Mouse (Mus musculus) G1E (cell line): ENCODE measurements at regions not wholly inside any gene's neighbourhood (a gene's known extent, or its start where the extent isn't known, plus 50 kb on each side); places are given as distances from the start of the nearest gene placed in this dataset.

Source experiments
- ATAC-seq: 2 replicates; pipeline ENCODE4 v1.8.0; 2016; ENCODE audit warnings: mild to moderate bottlenecking; ENCODE audit not compliant: insufficient number of reproducible peaks, poor library complexity, low FRiP score, severe bottlenecking; ENCODE audit errors: extremely low read depth
- DNase-seq: peaks from one replicate; pipeline ENCODE4 v3.0.0; 2012; ENCODE audit warnings: low spot score
- H3K27me3 ChIP-seq: 2 replicates; pipeline ENCODE4 v1.6.1; 2012; ENCODE audit warnings: mild to moderate bottlenecking, low read length, inconsistent platforms; ENCODE audit not compliant: insufficient read depth
- H3K36me3 ChIP-seq: replicated peaks from 2 replicates; pipeline ENCODE3; 2012; ENCODE audit warnings: mild to moderate bottlenecking, inconsistent platforms
- H3K4me1 ChIP-seq: 2 replicates; pipeline ENCODE4 v1.6.1; 2012; ENCODE audit warnings: low read depth, low read length, inconsistent platforms, mixed read lengths; ENCODE audit not compliant: insufficient read depth
- H3K4me3 ChIP-seq: 2 replicates; pipeline ENCODE4 v1.5.1; 2012; ENCODE audit warnings: low read depth, mild to moderate bottlenecking, inconsistent platforms, low read length, moderate library complexity, mixed read lengths
- H3K9me3 ChIP-seq: replicated peaks from 2 replicates; pipeline ENCODE4 v1.6.1; 2012; ENCODE audit warnings: inconsistent platforms
- CTCF ChIP-seq: IDR thresholded peaks from 2 replicates; pipeline ENCODE4 v1.5.1; 2012; ENCODE audit warnings: low read depth, low read length, inconsistent platforms, mixed read lengths
- GATA1 ChIP-seq: IDR thresholded peaks from 2 replicates; pipeline ENCODE4 v1.6.1; 2012; ENCODE audit warnings: borderline replicate concordance, low read length, inconsistent platforms, mixed read lengths
- GATA2 ChIP-seq: IDR thresholded peaks from 2 replicates; pipeline ENCODE4 v1.6.1; 2012; ENCODE audit warnings: low read depth, low read length, inconsistent platforms, borderline replicate concordance
- POLR2AphosphoS5 ChIP-seq: IDR thresholded peaks from 2 replicates; pipeline ENCODE4 v1.6.1; 2012; ENCODE audit warnings: low read depth, low read length, inconsistent platforms; ENCODE audit not compliant: insufficient replicate concordance
- TAL1 ChIP-seq: conservative IDR thresholded peaks from 2 replicates; pipeline ENCODE4 v1.6.1; 2012; ENCODE audit warnings: low read depth, low read length, inconsistent platforms, mixed read lengths

DNA sequence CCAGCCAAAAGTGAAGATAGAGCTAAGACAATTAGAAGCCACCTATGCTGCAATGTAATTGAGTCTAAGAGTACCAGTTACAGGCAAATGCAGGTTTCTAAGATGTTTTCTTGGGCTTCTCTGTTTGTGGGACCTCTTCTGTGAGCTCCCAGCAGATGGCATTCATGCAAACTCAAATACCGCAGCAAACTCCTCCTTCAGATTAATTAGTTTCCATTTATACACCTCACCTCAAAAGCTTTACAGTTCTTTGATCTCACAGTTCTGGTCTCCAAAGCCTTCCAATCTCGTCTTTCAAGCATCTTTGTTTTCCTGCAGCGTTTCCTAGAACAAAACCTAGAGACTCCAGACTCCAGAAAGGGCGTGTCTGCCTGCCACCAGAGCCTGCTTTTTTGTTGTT is 340.6 kb upstream of the Myt1l start:
- no peak overlapping the region for H3K4me3 ChIP-seq
- no peaks in the 10 kb centered on the region for H3K27me3 ChIP-seq
- H3K4me1 ChIP-seq = no peaks in the 10 kb centered on the region
- no peaks in the 10 kb centered on the region for H3K36me3 ChIP-seq
- DNase-seq = no peak
- H3K9me3 ChIP-seq = peaks cover 69% of the 10 kb centered on the region
- ATAC-seq = no peak
- no peak for TF ChIP-seq GATA1
- TF ChIP-seq GATA2 = no peak
- TF ChIP-seq CTCF = no peak
- TF ChIP-seq TAL1 = no peak
- no peak for TF ChIP-seq POLR2AphosphoS5

DNA sequence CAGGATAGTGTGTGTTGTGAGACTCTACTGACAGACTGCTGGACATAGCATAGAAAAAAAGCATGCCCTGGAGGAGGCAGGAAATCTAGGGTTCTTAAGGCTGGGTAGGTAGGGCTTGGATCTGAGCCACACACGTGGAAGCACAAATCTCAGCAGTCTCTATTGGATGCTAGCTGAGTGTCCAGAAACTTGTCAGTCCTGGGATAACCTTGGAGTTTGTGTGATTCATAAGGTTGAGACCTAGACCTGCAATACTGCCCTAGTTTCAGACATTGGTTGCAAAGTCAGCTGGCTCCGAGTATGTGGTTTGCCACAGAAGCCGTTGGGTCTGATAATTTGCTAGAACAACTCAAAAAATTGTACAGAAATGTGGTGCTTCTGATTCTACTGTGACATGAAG is 335.8 kb upstream of the Myt1l start:
- TF ChIP-seq GATA1 (no peak), CTCF (no peak)
- H3K9me3 ChIP-seq = peaks cover 69% of the 10 kb centered on the region
- H3K36me3 ChIP-seq = no peaks in the 10 kb centered on the region
- H3K27me3 ChIP-seq = no peaks in the 10 kb centered on the region; the same call in 1 of the 2 replicates
- no peaks in the 10 kb centered on the region for H3K4me1 ChIP-seq
- ATAC-seq (no peak), DNase-seq (no peak)
- no peak overlapping the region for H3K4me3 ChIP-seq

DNA sequence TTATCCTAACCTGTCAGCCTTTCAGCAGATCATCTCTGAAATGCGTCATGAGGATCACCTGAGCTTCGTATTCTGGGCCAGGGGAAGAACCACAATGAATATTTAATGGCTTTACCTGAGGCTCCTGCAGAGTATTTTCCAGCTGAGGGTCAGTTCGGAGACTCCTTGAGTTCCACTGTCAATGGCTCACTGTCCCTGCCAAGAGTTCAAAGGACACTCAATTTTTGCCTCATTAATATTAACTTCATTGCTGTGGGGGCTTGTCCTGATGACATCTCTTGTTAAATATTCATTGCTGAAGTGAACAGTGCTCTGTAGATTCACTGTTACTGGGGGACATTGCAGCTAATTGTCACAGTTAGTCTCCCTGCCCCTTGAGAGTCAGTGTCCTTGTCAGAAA is 316.2 kb upstream of the Myt1l start:
- Histone ChIP-seq H3K4me1 (no peaks in the 10 kb centered on the region), H3K36me3 (no peaks in the 10 kb centered on the region)
- TF ChIP-seq GATA1 (no peak), GATA2 (no peak), CTCF (no peak)

DNA sequence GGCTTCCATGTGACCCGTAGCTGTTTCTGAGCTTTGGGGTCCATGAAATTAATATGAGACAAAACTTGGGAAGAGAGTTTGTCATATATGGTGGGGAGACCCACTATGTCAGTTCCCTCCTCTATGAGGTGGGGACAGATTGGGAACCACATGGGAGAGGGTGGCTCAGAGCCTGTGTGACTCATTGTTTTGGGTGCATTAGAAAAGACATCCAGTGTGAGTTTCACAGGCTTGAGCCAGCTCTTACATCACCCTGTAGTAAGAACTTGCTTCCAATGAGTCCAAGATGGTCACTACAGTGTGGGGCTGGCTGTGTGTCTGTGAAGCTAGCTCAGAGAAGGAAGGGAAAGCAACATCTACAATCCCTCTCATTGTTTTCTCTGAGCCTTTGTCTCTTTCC is 314.6 kb upstream of the Myt1l start:
- DNase-seq = no peak
- Histone ChIP-seq H3K4me1 (no peaks in the 10 kb centered on the region), H3K4me3 (no peak overlapping the region), H3K9me3 (peaks cover 54% of the 10 kb centered on the region), H3K27me3 (no peaks in the 10 kb centered on the region), H3K36me3 (no peaks in the 10 kb centered on the region)
- no peak for TF ChIP-seq GATA1
- no peak for TF ChIP-seq CTCF
- no peak for TF ChIP-seq TAL1
- no peak for TF ChIP-seq POLR2AphosphoS5
- no peak for TF ChIP-seq GATA2
- ATAC-seq = no peak

More for the DNA sequence above, 316.2 kb upstream of the Myt1l start:
- H3K4me3 ChIP-seq = no peak overlapping the region
- no peaks in the 10 kb centered on the region for H3K27me3 ChIP-seq
- ATAC-seq (no peak), DNase-seq (no peak)
- peaks cover 54% of the 10 kb centered on the region for H3K9me3 ChIP-seq

DNA sequence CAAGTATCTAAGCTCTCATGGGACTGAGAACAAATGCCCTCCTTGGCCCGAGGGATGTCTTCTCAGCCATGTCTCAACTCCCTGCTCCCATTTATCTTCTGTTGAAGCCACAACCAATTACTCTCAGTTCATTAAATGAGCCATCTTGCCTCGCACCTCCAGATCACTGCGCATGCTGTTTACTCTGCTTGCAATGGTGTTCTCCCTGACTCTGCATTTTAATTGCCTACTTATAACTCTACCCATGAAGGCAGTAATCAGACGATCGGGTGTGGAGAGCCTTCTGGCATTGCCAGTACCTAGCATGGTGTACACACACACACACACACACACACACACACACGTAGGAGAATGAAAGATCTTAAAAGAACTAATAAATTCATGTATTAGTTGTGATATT is 306.1 kb upstream of the Myt1l start:
- DNase-seq (no peak), ATAC-seq (no peak)
- no peaks in the 10 kb centered on the region for H3K27me3 ChIP-seq
- H3K9me3 ChIP-seq = peaks cover 66% of the 10 kb centered on the region
- no peak for TF ChIP-seq POLR2AphosphoS5
- no peak for TF ChIP-seq GATA1
- no peak for TF ChIP-seq GATA2
- TF ChIP-seq CTCF = no peak
- TF ChIP-seq TAL1 = no peak
- no peaks in the 10 kb centered on the region for H3K36me3 ChIP-seq
- no peak overlapping the region for H3K4me3 ChIP-seq
- no peaks in the 10 kb centered on the region for H3K4me1 ChIP-seq

DNA sequence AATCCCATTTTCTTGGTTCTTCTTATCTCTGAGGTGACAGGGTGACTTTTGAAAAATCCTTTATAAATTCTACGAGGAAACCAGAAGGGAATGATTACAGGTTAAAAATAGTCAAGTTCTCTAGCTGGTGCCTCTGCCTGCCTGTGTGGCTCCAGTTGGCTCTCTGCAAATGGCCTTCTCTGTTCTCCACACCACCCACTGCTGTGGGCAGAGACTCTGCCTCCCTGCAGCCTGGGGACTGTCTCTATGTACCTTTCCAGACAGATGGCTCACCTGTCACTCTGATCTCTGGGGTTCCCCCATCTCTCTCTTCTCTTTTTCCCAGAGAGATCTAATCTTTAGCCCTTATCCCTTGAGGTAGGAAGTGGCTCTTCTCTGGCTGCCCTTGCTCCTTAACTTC is 302.2 kb upstream of the Myt1l start:
- Histone ChIP-seq H3K36me3 (no peaks in the 10 kb centered on the region), H3K27me3 (no peaks in the 10 kb centered on the region), H3K4me1 (no peaks in the 10 kb centered on the region), H3K9me3 (peaks cover 71% of the 10 kb centered on the region), H3K4me3 (no peak overlapping the region)
- no peak for DNase-seq
- TF ChIP-seq TAL1 (no peak), GATA2 (no peak), POLR2AphosphoS5 (no peak), GATA1 (no peak), CTCF (no peak)
- no peak for ATAC-seq
